Mouse (Mus musculus) liver, adult 2 months (tissue): ENCODE measurements around the gene Med11.

ENCODE experiments used
- CTCF ChIP-seq: fragments of 200-500 bp; IDR thresholded peaks from 2 replicates; pipeline ENCODE4 v1.5.1; 2011; ENCODE audit warnings: low read depth, low read length, control low read depth
- POLR2A ChIP-seq: fragments of 200-500 bp; IDR thresholded peaks from 2 replicates; pipeline ENCODE4 v1.6.1; 2011; ENCODE audit warnings: low read length, control low read depth; ENCODE audit not compliant: insufficient read depth; ENCODE audit errors: extremely low read depth

GRCm38 (mm10) chr11:70459601-70460101 is 7.9 kb downstream of the Med11 start, which contains the start of gene Cxcl16:
- TF ChIP-seq CTCF: no peak
- no peak for TF ChIP-seq POLR2A
